Mouse (Mus musculus) testis, adult 2 months (tissue): ENCODE data around the gene Ngdn.

Experiments
- CTCF ChIP-seq: fragments of 200-500 bp; IDR thresholded peaks from 2 replicates; pipeline ENCODE4 v1.5.1; 2012; ENCODE audit warnings: low read depth, mild to moderate bottlenecking, inconsistent platforms, low read length, moderate library complexity; ENCODE audit not compliant: control insufficient read depth, insufficient read depth, insufficient replicate concordance
- POLR2A ChIP-seq: fragments of 200-500 bp; IDR thresholded peaks from 2 replicates; pipeline ENCODE4 v1.6.1; 2012; ENCODE audit warnings: low read depth, mild to moderate bottlenecking, inconsistent platforms, low read length, moderate library complexity; ENCODE audit not compliant: control insufficient read depth

DNA sequence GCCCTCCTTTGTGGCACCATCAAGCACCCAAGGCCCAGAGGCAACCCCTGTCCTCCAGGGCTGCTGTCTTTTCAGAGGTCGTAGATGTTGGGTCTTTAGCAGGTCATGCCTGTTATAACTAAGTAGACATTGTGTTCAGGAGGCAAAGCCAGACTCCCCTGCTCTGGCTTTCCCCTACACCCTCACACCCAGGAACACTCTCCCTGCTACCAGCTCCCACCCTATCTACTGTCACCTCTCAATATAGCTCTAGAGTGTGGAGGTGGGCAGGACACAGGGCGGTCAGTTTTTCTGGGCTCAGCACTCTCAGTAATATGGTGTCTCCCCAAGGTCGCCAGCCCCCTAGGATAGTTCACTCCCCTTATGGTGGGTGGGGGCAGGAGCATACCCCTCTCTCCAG is 47.4 kb upstream of the Ngdn start:
- TF ChIP-seq POLR2A: no peak
- TF ChIP-seq CTCF: no peak
